Mouse (Mus musculus): ENCODE measurements around the gene Ociad2. TPM values are rescaled to one million over a fixed set of nuclear protein-coding genes. Genes with fewer than 3 reads are reported as not detected.
"Not testable (repeated sequence)": the region's sequence is repeated elsewhere in the genome, so short reads cannot be mapped to it uniquely, and the experiment has no call there.

Gene Ociad2
- polyA plus RNA-seq, 2 experiments: 0.95 to 3.6 TPM

DNA sequence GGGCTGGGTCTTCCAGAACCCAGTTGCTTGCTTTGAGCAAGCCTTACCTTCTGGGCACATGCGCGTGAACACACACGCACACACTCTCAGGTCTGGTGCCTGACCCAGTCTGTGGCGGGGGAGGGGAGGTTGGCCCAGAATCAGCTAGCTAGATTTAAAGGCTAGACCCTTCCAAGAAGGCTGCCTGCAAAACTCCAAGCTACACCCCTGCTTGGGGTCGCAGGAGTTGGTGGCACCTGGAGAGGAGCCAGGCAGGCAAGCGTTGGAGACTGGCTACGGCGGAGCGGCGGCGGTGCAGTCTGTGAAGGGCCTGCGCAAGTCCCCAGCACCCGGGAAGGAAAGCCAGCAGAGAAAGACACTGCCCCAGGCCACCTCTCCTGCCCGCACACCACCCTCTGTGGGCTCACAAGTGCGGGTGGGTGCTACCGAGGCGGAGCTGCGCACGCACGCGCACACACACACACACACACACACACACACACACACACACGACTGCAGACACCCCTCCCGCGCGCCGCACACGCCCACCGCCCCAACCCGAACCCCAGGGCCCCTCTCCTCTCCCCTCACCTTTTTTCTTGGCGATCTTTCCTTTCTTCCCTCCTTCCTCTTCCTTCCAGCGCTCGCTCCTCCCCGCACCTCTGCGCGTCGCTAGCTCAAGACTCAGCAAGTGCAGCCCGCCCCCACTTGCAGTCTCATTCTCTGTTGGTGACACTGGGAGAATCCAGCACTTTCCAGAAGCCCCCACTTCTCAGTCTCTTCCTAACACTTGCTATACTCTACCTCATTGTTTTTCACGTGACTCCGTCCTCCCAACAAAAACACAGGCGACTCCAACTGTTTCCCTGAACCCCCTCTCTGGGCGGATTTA, 2.6 kb downstream of the Ociad2 start:
- Histone ChIP-seq H3K27me3 (ENCODE audit: control insufficient read depth, insufficient read depth, low read length) (no peaks in the 10 kb centered on the region; the same call in 1 of the 2 replicates), H3K4me2 (ENCODE audit: low read depth) (peak overlapping the region; percentile 71), H3K9ac (replicated peaks) (peak overlapping the region; percentile 48), H3K9me3 (ENCODE audit: control insufficient read depth, low read length) (no peaks in the 10 kb centered on the region), H3K36me3 (replicated peaks; ENCODE audit: control insufficient read depth, insufficient read depth, low read depth) (no peaks in the 10 kb centered on the region), H3K4me3 (ENCODE audit: insufficient read depth in 1 of 2, low read depth in 2 of 2, low read length in 2 of 2) (peak overlapping the region; percentile 29 to 54), H3K4me1 (replicated peaks; ENCODE audit: control insufficient read depth in 2 of 2, insufficient read depth in 2 of 2, low read length in 1 of 2) (0 out of 4 replicates have a peak, but pooled peaks cover 0 to 3% of the 10 kb centered on the region in 2 experiments), H3K27ac (no peak overlapping the region)
- DNase-seq (ENCODE audit: low read depth in 3 of 3, low spot score in 3 of 3) (no peak), ATAC-seq (ENCODE audit: insufficient read depth) (peak; percentile 48)
- no peak for TF ChIP-seq CTCF (IDR thresholded peaks at IDR 0.05; ENCODE audit: low read depth)
- TF ChIP-seq EP300 (IDR thresholded peaks at IDR 0.05; ENCODE audit: low read depth): no peak
- 7% methylated on average over 35 of the region's 41 CpGs for WGBS (ENCODE audit: insufficient replicate concordance)

DNA sequence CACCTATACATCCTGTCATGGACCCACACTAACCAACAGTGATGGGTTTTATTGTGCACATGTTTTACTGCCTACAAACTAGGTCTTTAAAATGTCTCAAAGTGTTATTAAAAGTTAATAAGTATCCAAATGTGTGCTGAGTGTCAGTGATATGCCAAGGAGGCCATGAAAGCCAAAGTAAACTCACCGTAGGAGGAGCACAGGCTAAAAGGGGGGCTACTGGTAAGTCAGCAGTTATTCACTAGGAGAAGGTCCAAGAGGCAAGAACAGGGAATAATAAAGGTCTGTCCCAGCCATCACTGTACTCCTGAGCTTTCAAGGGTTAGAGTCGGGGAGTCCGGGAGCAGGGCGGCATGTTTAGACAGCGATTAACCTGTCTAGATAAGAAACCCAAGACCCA, 4.4 kb downstream of the Ociad2 start:
- no peaks in the 10 kb centered on the region for H3K4me1 ChIP-seq (replicated peaks; ENCODE audit: control insufficient read depth in 2 of 2, insufficient read depth in 2 of 2, low read length in 1 of 2)
- ATAC-seq (ENCODE audit: insufficient read depth): no peak
- no peak for DNase-seq (ENCODE audit: low read depth in 3 of 3, low spot score in 3 of 3)
- H3K4me3 ChIP-seq (ENCODE audit: insufficient read depth in 1 of 2, low read depth in 2 of 2, low read length in 2 of 2): no peak overlapping the region
- 69% methylated on average over 5 of the region's 5 CpGs for WGBS (ENCODE audit: insufficient replicate concordance)
- H3K4me2 ChIP-seq (ENCODE audit: low read depth): no peak overlapping the region
- no peaks in the 10 kb centered on the region for H3K36me3 ChIP-seq (replicated peaks; ENCODE audit: control insufficient read depth, insufficient read depth, low read depth)
- TF ChIP-seq EP300 (IDR thresholded peaks at IDR 0.05; ENCODE audit: low read depth) (no peak), CTCF (IDR thresholded peaks at IDR 0.05; ENCODE audit: low read depth) (no peak)
- H3K27ac ChIP-seq: no peak overlapping the region
- H3K9me3 ChIP-seq (ENCODE audit: control insufficient read depth, low read length): no peaks in the 10 kb centered on the region
- H3K27me3 ChIP-seq (ENCODE audit: control insufficient read depth, insufficient read depth, low read length): no peaks in the 10 kb centered on the region; the same call in 1 of the 2 replicates
- no peak overlapping the region for H3K9ac ChIP-seq (replicated peaks)

DNA sequence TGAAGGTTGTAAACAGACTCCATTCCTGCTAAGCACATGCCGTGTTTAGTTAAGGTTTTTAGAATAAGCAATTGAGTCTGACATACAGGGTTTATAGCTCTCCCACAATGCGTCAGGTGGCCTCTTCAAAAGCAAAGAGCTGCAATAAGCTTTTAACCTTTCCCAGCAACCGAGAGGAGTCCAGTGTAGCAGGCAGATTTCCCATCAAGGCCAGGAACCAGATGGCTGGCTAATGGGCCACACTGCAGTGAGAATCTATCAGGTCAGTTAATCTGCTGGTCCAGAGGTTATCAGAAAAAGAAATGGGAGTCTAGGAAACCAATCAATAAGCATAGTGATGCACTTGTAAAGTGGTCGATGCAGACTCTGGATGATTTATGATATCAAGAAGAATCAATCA, 9.8 kb downstream of the Ociad2 start:
- no peak overlapping the region for H3K4me2 ChIP-seq (ENCODE audit: low read depth)
- H3K4me3 ChIP-seq (ENCODE audit: insufficient read depth in 1 of 2, low read depth in 2 of 2, low read length in 2 of 2): no peak overlapping the region
- no peaks in the 10 kb centered on the region for H3K9me3 ChIP-seq (ENCODE audit: control insufficient read depth, low read length)
- no peak overlapping the region for H3K27ac ChIP-seq
- no peak for ATAC-seq (ENCODE audit: insufficient read depth)
- H3K4me1 ChIP-seq (replicated peaks; ENCODE audit: control insufficient read depth in 2 of 2, insufficient read depth in 2 of 2, low read length in 1 of 2): no peaks in the 10 kb centered on the region
- TF ChIP-seq CTCF (IDR thresholded peaks at IDR 0.05; ENCODE audit: low read depth): no peak
- TF ChIP-seq EP300 (IDR thresholded peaks at IDR 0.05; ENCODE audit: low read depth): no peak
- 45% methylated on average over 4 of the region's 4 CpGs for WGBS (ENCODE audit: insufficient replicate concordance)
- no peaks in the 10 kb centered on the region for H3K36me3 ChIP-seq (replicated peaks; ENCODE audit: control insufficient read depth, insufficient read depth, low read depth)
- DNase-seq (ENCODE audit: low read depth in 3 of 3, low spot score in 3 of 3): no peak
- H3K27me3 ChIP-seq (ENCODE audit: control insufficient read depth, insufficient read depth, low read length): no peaks in the 10 kb centered on the region
- H3K9ac ChIP-seq (replicated peaks): no peak overlapping the region

DNA sequence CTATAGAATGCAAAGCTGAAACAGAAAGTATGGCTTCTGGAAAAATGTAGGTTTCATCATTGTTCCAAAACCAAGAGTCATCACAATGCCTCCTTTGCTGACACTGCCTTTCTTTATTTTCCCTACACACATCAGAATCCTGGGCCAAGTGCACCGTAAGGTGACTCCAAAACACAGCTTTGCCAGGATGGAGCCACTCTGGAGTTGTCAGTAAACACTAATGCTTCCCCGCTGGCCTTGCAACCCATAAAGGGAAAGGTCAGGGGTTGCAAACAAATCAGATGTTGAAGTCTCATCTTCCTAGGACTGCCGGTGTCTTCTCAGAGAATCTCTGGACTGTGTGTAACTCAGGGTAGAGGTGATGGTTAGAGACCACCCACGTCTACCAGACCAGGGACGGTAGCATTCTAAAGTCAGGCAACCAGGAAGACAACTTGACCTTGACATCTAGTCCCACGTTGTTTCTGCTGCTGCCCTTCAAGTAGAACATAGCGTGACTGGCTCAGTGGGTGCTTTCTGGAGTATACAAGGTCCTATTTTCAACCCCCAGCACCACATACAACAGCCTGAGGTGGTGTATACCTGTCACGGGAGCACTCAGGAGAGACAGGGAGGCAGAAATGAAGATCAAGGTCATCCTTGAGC, 16.2 kb downstream of the Ociad2 start:
- ATAC-seq (ENCODE audit: insufficient read depth) (no peak), DNase-seq (ENCODE audit: low read depth in 3 of 3, low spot score in 3 of 3) (no peak)
- no peak overlapping the region for H3K9ac ChIP-seq (replicated peaks)
- no peak overlapping the region for H3K4me3 ChIP-seq (ENCODE audit: insufficient read depth in 1 of 2, low read depth in 2 of 2, low read length in 2 of 2)
- TF ChIP-seq EP300 (IDR thresholded peaks at IDR 0.05; ENCODE audit: low read depth) (no peak), CTCF (IDR thresholded peaks at IDR 0.05; ENCODE audit: low read depth) (no peak)
- H3K9me3 ChIP-seq (ENCODE audit: control insufficient read depth, low read length): no peaks in the 10 kb centered on the region
- no peaks in the 10 kb centered on the region for H3K36me3 ChIP-seq (replicated peaks; ENCODE audit: control insufficient read depth, insufficient read depth, low read depth)
- H3K4me1 ChIP-seq (replicated peaks; ENCODE audit: control insufficient read depth in 2 of 2, insufficient read depth in 2 of 2, low read length in 1 of 2): no peaks in the 10 kb centered on the region
- WGBS (ENCODE audit: insufficient replicate concordance): 76% methylated on average over 8 of the region's 8 CpGs
- no peaks in the 10 kb centered on the region for H3K27me3 ChIP-seq (ENCODE audit: control insufficient read depth, insufficient read depth, low read length)
- no peak overlapping the region for H3K4me2 ChIP-seq (ENCODE audit: low read depth)
- no peak overlapping the region for H3K27ac ChIP-seq

DNA sequence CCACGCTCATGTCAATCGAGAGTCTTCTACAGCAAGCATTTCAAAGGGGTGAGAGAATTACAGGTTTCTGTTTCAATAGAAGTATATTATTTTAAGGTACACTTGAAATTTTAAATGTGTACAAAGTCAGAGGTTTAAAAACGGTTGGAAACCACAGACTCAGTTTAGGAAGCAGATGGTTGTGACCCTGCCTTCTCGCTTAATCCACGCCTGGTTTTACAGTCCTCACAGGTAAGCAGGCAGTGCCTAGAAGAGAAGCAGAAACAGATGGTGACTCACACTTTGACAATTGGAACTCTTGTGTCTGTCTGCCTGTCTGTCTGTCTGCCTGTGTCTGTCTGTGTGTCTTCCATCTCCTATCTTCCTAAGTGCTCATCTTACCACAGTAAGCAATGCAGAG, 17.2 kb downstream of the Ociad2 start:
- no peaks in the 10 kb centered on the region for H3K27me3 ChIP-seq (ENCODE audit: control insufficient read depth, insufficient read depth, low read length)
- H3K27ac ChIP-seq: no peak overlapping the region
- no peak overlapping the region for H3K4me3 ChIP-seq (ENCODE audit: insufficient read depth in 1 of 2, low read depth in 2 of 2, low read length in 2 of 2)
- TF ChIP-seq EP300 (IDR thresholded peaks at IDR 0.05; ENCODE audit: low read depth) (no peak), CTCF (IDR thresholded peaks at IDR 0.05; ENCODE audit: low read depth) (no peak)
- no peak overlapping the region for H3K9ac ChIP-seq (replicated peaks)
- H3K4me2 ChIP-seq (ENCODE audit: low read depth): no peak overlapping the region
- H3K9me3 ChIP-seq (ENCODE audit: control insufficient read depth, low read length): no peaks in the 10 kb centered on the region
- no peak for DNase-seq (ENCODE audit: low read depth in 3 of 3, low spot score in 3 of 3)
- ATAC-seq (ENCODE audit: insufficient read depth): no peak
- WGBS (ENCODE audit: insufficient replicate concordance): 57% methylated on average over 5 of the region's 5 CpGs
- H3K4me1 ChIP-seq (replicated peaks; ENCODE audit: control insufficient read depth in 2 of 2, insufficient read depth in 2 of 2, low read length in 1 of 2): peaks cover 0 to 2% of the 10 kb centered on the region in 2 experiments; a peak in 2 of 4 replicates
- H3K36me3 ChIP-seq (replicated peaks; ENCODE audit: control insufficient read depth, insufficient read depth, low read depth): no peaks in the 10 kb centered on the region

DNA sequence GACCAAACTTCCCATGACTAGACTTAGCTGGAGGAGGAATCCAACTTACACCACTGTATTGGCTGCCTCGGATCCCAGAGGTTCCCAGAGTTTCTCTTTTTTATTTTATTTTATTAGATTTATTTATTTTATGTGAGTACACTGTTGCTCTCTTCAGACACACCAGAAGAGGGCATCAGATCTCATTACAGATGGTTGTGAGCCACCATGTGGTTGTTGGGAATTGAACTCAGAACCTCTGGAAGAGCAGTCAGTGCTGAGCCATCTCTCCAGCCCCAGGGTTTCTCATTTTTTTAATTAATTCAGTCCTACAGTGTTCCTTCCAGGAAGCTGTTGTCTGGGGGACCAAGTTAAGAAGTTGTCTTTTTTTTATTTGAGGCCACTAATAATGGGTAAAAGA, 18.1 kb downstream of the Ociad2 start:
- DNase-seq (ENCODE audit: low read depth in 3 of 3, low spot score in 3 of 3); H3K4me2 ChIP-seq (ENCODE audit: low read depth); H3K9me3 ChIP-seq (ENCODE audit: control insufficient read depth, low read length): not testable (repeated sequence)

More for the DNA sequence above, 18.1 kb downstream of the Ociad2 start:
- H3K4me1 ChIP-seq (replicated peaks; ENCODE audit: control insufficient read depth in 2 of 2, insufficient read depth in 2 of 2, low read length in 1 of 2); H3K27me3 ChIP-seq (ENCODE audit: control insufficient read depth, insufficient read depth, low read length); H3K4me3 ChIP-seq (ENCODE audit: insufficient read depth in 1 of 2, low read depth in 2 of 2, low read length in 2 of 2); H3K27ac ChIP-seq; H3K9ac ChIP-seq (replicated peaks); H3K36me3 ChIP-seq (replicated peaks; ENCODE audit: control insufficient read depth, insufficient read depth, low read depth); ATAC-seq (ENCODE audit: insufficient read depth): not testable (repeated sequence)
- WGBS (ENCODE audit: insufficient replicate concordance): 77% methylated on average over 1 of the region's 1 CpGs
